Mouse (Mus musculus): Measurements from ENCODE around the gene Dkk3. TPM values are rescaled to one million over a fixed set of nuclear protein-coding genes. Genes with fewer than 3 reads are reported as not detected.
"Not testable (repeated sequence)": the region's sequence is repeated elsewhere in the genome, so short reads cannot be mapped to it uniquely, and the experiment has no call there.

Dkk3 gene
- total RNA-seq, 4 experiments from 2014 or later = 22.5 to 28.9 (median 24.0) TPM

GRCm38 (mm10) chr7:112165593-112165992, 6.7 kb upstream of the Dkk3 start:
- no peak for DNase-seq

- DNase-seq = not testable (repeated sequence)
These were observed 6.2 kb upstream of the Dkk3 start for GRCm38 (mm10) chr7:112165032-112165431.

- no peak for DNase-seq
These were observed 5.6 kb upstream of the Dkk3 start for GRCm38 (mm10) chr7:112164430-112164829.

- no peak for DNase-seq
These were observed 978 bp upstream of the Dkk3 start for GRCm38 (mm10) chr7:112159835-112160234.

- DNase-seq = no peak
These were observed 528 bp downstream of the Dkk3 start for GRCm38 (mm10) chr7:112158316-112158741.

GRCm38 (mm10) chr7:112157584-112158315, 1.1 kb downstream of the Dkk3 start:
- DNase-seq = no peak

- DNase-seq = no peak
These were observed 3.7 kb downstream of the Dkk3 start for GRCm38 (mm10) chr7:112155194-112155593.

- no peak for DNase-seq
These were observed 4.4 kb downstream of the Dkk3 start for GRCm38 (mm10) chr7:112154445-112154844.

- no peak for DNase-seq
These were observed 9.7 kb downstream of the Dkk3 start for GRCm38 (mm10) chr7:112149113-112149512.

- DNase-seq = no peak
These were observed 10.9 kb downstream of the Dkk3 start for GRCm38 (mm10) chr7:112147979-112148378.

- DNase-seq = no peak
These were observed 14.1 kb downstream of the Dkk3 start for GRCm38 (mm10) chr7:112144646-112145179.

GRCm38 (mm10) chr7:112143978-112144377, 14.9 kb downstream of the Dkk3 start:
- DNase-seq = no peak

- peak; percentile 72 for DNase-seq
These were observed 15.8 kb downstream of the Dkk3 start for GRCm38 (mm10) chr7:112143090-112143500.

GRCm38 (mm10) chr7:112142616-112143015, 16.2 kb downstream of the Dkk3 start:
- no peak for DNase-seq

- no peak for DNase-seq
These were observed 18.1 kb downstream of the Dkk3 start for GRCm38 (mm10) chr7:112140725-112141124.

- DNase-seq = no peak
These were observed 20.1 kb downstream of the Dkk3 start for GRCm38 (mm10) chr7:112138509-112139405.

- DNase-seq = no peak
These were observed 20.7 kb downstream of the Dkk3 start for GRCm38 (mm10) chr7:112138168-112138508.

GRCm38 (mm10) chr7:112136537-112136936, 22.3 kb downstream of the Dkk3 start:
- DNase-seq = no peak

GRCm38 (mm10) chr7:112135161-112135560, 23.7 kb downstream of the Dkk3 start:
- DNase-seq = no peak

GRCm38 (mm10) chr7:112133277-112133676, 25.6 kb downstream of the Dkk3 start:
- DNase-seq = no peak

- no peak for DNase-seq
These were observed 26.9 kb downstream of the Dkk3 start for GRCm38 (mm10) chr7:112132005-112132404.

GRCm38 (mm10) chr7:112130660-112131059, 28.2 kb downstream of the Dkk3 start:
- no peak for DNase-seq

- no peak for DNase-seq
These were observed 29.0 kb downstream of the Dkk3 start for GRCm38 (mm10) chr7:112129851-112130250.

Data from adrenal gland, adult 8-10 months (tissue).